Mouse (Mus musculus) G1E (cell line): Measurements from ENCODE around the gene Prdm5.

Experiments used
- CTCF ChIP-seq: IDR thresholded peaks from 2 replicates; pipeline ENCODE4 v1.5.1; 2012; ENCODE audit warnings: low read depth, low read length, inconsistent platforms, mixed read lengths
- GATA1 ChIP-seq: IDR thresholded peaks from 2 replicates; pipeline ENCODE4 v1.6.1; 2012; ENCODE audit warnings: borderline replicate concordance, low read length, inconsistent platforms, mixed read lengths

- TF ChIP-seq CTCF (no peak), GATA1 (no peak)
Measured at GRCm38 (mm10) chr6:65952309-65952708, 173.5 kb downstream of the Prdm5 start, which contains the start of gene 4930544G11Rik.
